Mouse (Mus musculus): Measurements from ENCODE around the gene S100a6. TPM values are rescaled to one million over a fixed set of nuclear protein-coding genes. Genes with fewer than 3 reads are reported as not detected.

S100a6 gene
- polyA plus RNA-seq, 1 experiment from 2014 or later = 7.3 TPM

Other genes starting within 250 kb of the S100a6 start
- 11.6 and 14.1 TPM in 2 replicates for gene Slc27a3, start 222.9 kb upstream of the S100a6 start, polyA plus RNA-seq (2014; fragmentation: Nextera tagmentation; extraction: Ambion mirVana)
- 36.8 and 45.8 TPM in 2 replicates for gene Ints3, start 179.3 kb upstream of the S100a6 start, polyA plus RNA-seq (2014; fragmentation: Nextera tagmentation; extraction: Ambion mirVana)
- gene Npr1, start 147.0 kb upstream of the S100a6 start, polyA plus RNA-seq (2014; fragmentation: Nextera tagmentation; extraction: Ambion mirVana) = 3.1 and 3.5 TPM in 2 replicates
- gene Ilf2, start 136.8 kb upstream of the S100a6 start, polyA plus RNA-seq (2014; fragmentation: Nextera tagmentation; extraction: Ambion mirVana) = 333 and 341 TPM in 2 replicates
- gene Snapin, start 121.8 kb upstream of the S100a6 start, polyA plus RNA-seq (2014; fragmentation: Nextera tagmentation; extraction: Ambion mirVana) = 77.3 and 77.7 TPM in 2 replicates
- gene Chtop, start 103.4 kb upstream of the S100a6 start, polyA plus RNA-seq (2014; fragmentation: Nextera tagmentation; extraction: Ambion mirVana) = 133 and 134 TPM in 2 replicates
- 4.6 and 8.4 TPM in 2 replicates for gene S100a1, start 98.5 kb upstream of the S100a6 start, polyA plus RNA-seq (2014; fragmentation: Nextera tagmentation; extraction: Ambion mirVana)
- 11.2 and 12.7 TPM in 2 replicates for gene S100a13, start 98.4 kb upstream of the S100a6 start, polyA plus RNA-seq (2014; fragmentation: Nextera tagmentation; extraction: Ambion mirVana)
- gene S100a14, start 86.0 kb upstream of the S100a6 start, polyA plus RNA-seq (2014; fragmentation: Nextera tagmentation; extraction: Ambion mirVana) = not detected in 2 replicates
- 39.2 and 40.0 TPM in 2 replicates for gene S100a16, start 75.6 kb upstream of the S100a6 start, polyA plus RNA-seq (2014; fragmentation: Nextera tagmentation; extraction: Ambion mirVana)
- gene S100a3, start 52.3 kb upstream of the S100a6 start, polyA plus RNA-seq (2014; fragmentation: Nextera tagmentation; extraction: Ambion mirVana) = not detected in 2 replicates
- not detected in 2 replicates for gene S100a2, start 22.6 kb upstream of the S100a6 start, polyA plus RNA-seq (2014; fragmentation: Nextera tagmentation; extraction: Ambion mirVana)
- gene Gm42674, start 11.0 kb upstream of the S100a6 start, polyA plus RNA-seq (2014; fragmentation: Nextera tagmentation; extraction: Ambion mirVana) = not detected in 2 replicates
- 0.55 TPM in 1 of 2 replicates, not detected in the other for gene S100a4, start 9.1 kb upstream of the S100a6 start, polyA plus RNA-seq (2014; fragmentation: Nextera tagmentation; extraction: Ambion mirVana)
- not detected in 2 replicates for gene S100a5, start 4.4 kb upstream of the S100a6 start, polyA plus RNA-seq (2014; fragmentation: Nextera tagmentation; extraction: Ambion mirVana)
- gene S100a7a, start 41.1 kb downstream of the S100a6 start, polyA plus RNA-seq (2014; fragmentation: Nextera tagmentation; extraction: Ambion mirVana) = not detected in 2 replicates
- gene S100a8, start 56.1 kb downstream of the S100a6 start, polyA plus RNA-seq (2014; fragmentation: Nextera tagmentation; extraction: Ambion mirVana) = 4.8 and 5.3 TPM in 2 replicates
- gene S100a9, start 82.8 kb downstream of the S100a6 start, polyA plus RNA-seq (2014; fragmentation: Nextera tagmentation; extraction: Ambion mirVana) = 2.6 and 5.2 TPM in 2 replicates
- not detected in 2 replicates for gene Pglyrp4, start 114.0 kb downstream of the S100a6 start, polyA plus RNA-seq (2014; fragmentation: Nextera tagmentation; extraction: Ambion mirVana)
- not detected in 2 replicates for gene Gm5849, start 165.0 kb downstream of the S100a6 start, polyA plus RNA-seq (2014; fragmentation: Nextera tagmentation; extraction: Ambion mirVana)

Data from neural tube, embryonic 11.5 days (tissue).